Mouse (Mus musculus) liver, embryonic 14.5 days (tissue): ENCODE measurements around the gene Xirp2.

Source experiments
- CTCF ChIP-seq: IDR thresholded peaks from 2 replicates; pipeline ENCODE4 v1.5.1; 2016; ENCODE audit warnings: antibody characterized with exemption, low read depth, control low read depth
- EP300 ChIP-seq: IDR thresholded peaks from 2 replicates; pipeline ENCODE4 v1.6.1; 2016; ENCODE audit warnings: antibody characterized with exemption, low read depth

GRCm38 (mm10) chr2:67486721-67487120, 40.9 kb downstream of the Xirp2 start:
- TF ChIP-seq CTCF (no peak), EP300 (no peak)
